Mouse (Mus musculus): Measurements from ENCODE around the gene Hexdc.

GRCm38 (mm10) chr11:121204161-121205006 is at the start of gene Hexdc, which contains the start of gene Ogfod3:
- TF ChIP-seq GATA1 (IDR thresholded peaks at IDR 0.05; ENCODE audit: low read length) (no peak), TAL1 (IDR thresholded peaks at IDR 0.05; ENCODE audit: low read length) (no peak)

Data from erythroblast, embryonic 14.5 days (primary cell).